Mouse (Mus musculus) limb, embryonic 14.5 days (tissue): ENCODE measurements around the gene Apba2. TPM values are rescaled to one million over a fixed set of nuclear protein-coding genes. Genes with fewer than 3 reads are reported as not detected.

Experiments used
- ATAC-seq: fragments of 200-750 bp; cut with Nextera tagmentation; 2 replicates; pipeline ENCODE4 v1.8.0; 2017; ENCODE audit warnings: low read depth, moderate number of reproducible peaks, moderate TSS enrichment; ENCODE audit not compliant: low FRiP score
- DNase-seq: peaks from one replicate; pipeline ENCODE4 v3.0.0-alpha.2; 2015; ENCODE audit warnings: low spot score
- H3K27ac ChIP-seq: fragments of 300-500 bp; sonication (generic); replicated peaks from 2 replicates; pipeline ENCODE4 v1.5.1; 2014; ENCODE audit warnings: low read depth, mild to moderate bottlenecking, low read length, moderate library complexity, mixed read lengths
- H3K27me3 ChIP-seq: fragments of 300-500 bp; sonication (generic); 2 replicates; pipeline ENCODE4 v1.6.1; 2014; ENCODE audit warnings: low read length, mixed read lengths; ENCODE audit not compliant: control insufficient read depth, insufficient read depth
- H3K36me3 ChIP-seq: fragments of 300-500 bp; sonication (generic); 2 replicates; pipeline ENCODE4 v1.6.1; 2014; ENCODE audit warnings: mild to moderate bottlenecking, low read length, moderate library complexity, mixed read lengths; ENCODE audit not compliant: control insufficient read depth, insufficient read depth
- H3K4me1 ChIP-seq: fragments of 300-500 bp; sonication (generic); 2 replicates; pipeline ENCODE4 v1.6.1; 2014; ENCODE audit warnings: antibody characterized with exemption, low read length, mixed read lengths; ENCODE audit not compliant: control insufficient read depth, insufficient read depth
- H3K4me2 ChIP-seq: fragments of 300-500 bp; sonication (generic); replicated peaks from 2 replicates; pipeline ENCODE4 v1.6.1; 2014; ENCODE audit warnings: low read depth, mild to moderate bottlenecking, low read length, moderate library complexity; ENCODE audit not compliant: severe bottlenecking
- H3K4me3 ChIP-seq: fragments of 300-500 bp; sonication (generic); replicated peaks from 2 replicates; pipeline ENCODE4 v1.5.1; 2014; ENCODE audit warnings: low read length
- H3K9ac ChIP-seq: fragments of 300-500 bp; sonication (generic); 2 replicates; pipeline ENCODE4 v1.6.1; 2014; ENCODE audit warnings: mild to moderate bottlenecking, low read depth, low read length, moderate library complexity; ENCODE audit not compliant: severe bottlenecking
- H3K9me3 ChIP-seq: fragments of 300-500 bp; sonication (generic); 2 replicates; pipeline ENCODE4 v1.6.1; 2016; ENCODE audit warnings: low read length; ENCODE audit not compliant: control insufficient read depth
- POLR2A ChIP-seq: fragments of 200-500 bp; IDR thresholded peaks from 2 replicates; pipeline ENCODE4 v1.8.0; 2012; ENCODE audit warnings: inconsistent platforms, mild to moderate bottlenecking, moderate library complexity, borderline replicate concordance; ENCODE audit not compliant: insufficient read depth, insufficient read length; ENCODE audit errors: extremely low read depth
- WGBS: fragments of 180-500 bp; shearing (Covaris S2); extraction: QIAGEN DNeasy Blood & Tissue Kit; methylation state at CpG from one replicate; pipeline ENCODE4 v1.1.7; 2014; 5-methylcytosine and 5-hydroxymethylcytosine counted together
- polyA plus RNA-seq, 2 experiments: library from polyadenylated mRNA; depleted of rRNA in 1 of 2; stranded (reverse) in 1 of 2; unstranded in 1 of 2; fragments of >200 nt; fragmentation: Nextera tagmentation in 1 of 2; extraction: Ambion mirVana in 1 of 2; gene quantifications; 2 replicates each; pipeline versions ENCODE4 v1.2.1 to v1.2.3; 2012 to 2014

Apba2 gene
- polyA plus RNA-seq, 2 experiments: 7.4 to 10.3 TPM

DNA sequence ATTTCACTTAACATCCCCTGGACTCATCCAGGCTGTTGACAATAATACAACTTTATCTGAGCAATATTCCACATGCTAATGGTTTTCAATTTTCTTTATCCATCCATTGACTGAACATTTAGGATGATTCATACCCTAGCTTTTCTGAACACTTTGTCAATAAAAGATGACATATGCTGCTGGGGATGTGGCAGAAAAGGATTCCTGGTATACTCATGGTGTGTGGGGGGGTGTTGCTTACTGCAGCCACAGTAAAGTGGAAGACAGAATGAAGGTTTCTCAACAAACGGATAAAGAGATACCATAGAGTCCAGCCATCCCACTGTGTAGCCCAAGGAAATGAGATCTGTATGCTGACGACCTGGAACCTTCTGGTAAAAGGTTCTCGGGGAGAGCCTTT, 150.5 kb downstream of the Apba2 start:
- Histone ChIP-seq H3K4me1 (no peaks in the 10 kb centered on the region), H3K9ac (no peak overlapping the region), H3K36me3 (no peaks in the 10 kb centered on the region), H3K4me3 (no peak overlapping the region), H3K9me3 (no peaks in the 10 kb centered on the region), H3K27me3 (no peaks in the 10 kb centered on the region), H3K4me2 (no peak overlapping the region), H3K27ac (no peak overlapping the region)
- ATAC-seq: no peak
- 62% methylated on average over 3 of the region's 3 CpGs for WGBS
- no peak for TF ChIP-seq POLR2A
- DNase-seq: no peak

DNA sequence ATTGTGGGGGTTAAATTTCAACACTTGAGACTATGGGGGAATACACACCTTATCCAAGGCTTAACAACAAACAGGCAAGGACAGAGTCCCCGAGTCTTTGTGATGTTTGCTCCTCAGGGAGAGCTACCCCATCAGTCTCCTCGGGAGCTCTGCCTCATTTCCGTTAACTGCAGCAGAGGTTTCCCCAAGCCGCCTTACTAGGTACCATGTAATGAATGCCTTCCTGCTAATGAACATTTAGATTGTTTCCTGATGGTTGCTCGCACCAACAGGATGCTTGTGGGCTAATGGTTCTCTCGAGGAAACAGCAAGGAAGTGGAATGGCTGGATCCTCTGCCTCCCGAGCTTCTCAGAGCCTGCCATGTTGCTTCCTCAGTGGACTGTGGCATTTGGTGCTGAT, 155.3 kb downstream of the Apba2 start:
- Histone ChIP-seq H3K9me3 (no peaks in the 10 kb centered on the region), H3K4me1 (no peaks in the 10 kb centered on the region), H3K36me3 (no peaks in the 10 kb centered on the region), H3K4me2 (no peak overlapping the region), H3K27me3 (no peaks in the 10 kb centered on the region), H3K9ac (no peak overlapping the region), H3K4me3 (no peak overlapping the region), H3K27ac (no peak overlapping the region)
- no peak for TF ChIP-seq POLR2A
- WGBS: 26% methylated on average over 7 of the region's 7 CpGs
- DNase-seq: no peak
- ATAC-seq: no peak

DNA sequence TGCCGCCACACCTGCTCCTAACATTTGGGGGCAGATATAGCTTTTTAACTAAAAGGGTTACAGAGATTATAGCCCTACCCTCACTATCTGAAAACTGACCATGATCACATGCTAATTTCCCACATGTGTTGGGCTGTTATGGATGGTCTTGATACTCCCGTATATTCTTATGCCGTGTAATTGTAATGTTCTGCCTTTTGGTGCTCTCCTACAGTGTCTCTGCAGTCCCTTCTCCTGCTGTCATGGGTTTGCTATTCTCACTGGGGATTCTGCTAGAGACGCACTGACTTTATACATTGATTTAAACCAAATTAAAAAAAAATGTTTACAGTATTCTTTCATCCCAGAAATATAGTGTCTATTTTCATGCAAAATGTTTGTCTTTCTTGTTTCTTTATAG, 157.4 kb downstream of the Apba2 start:
- no peak overlapping the region for H3K27ac ChIP-seq
- no peaks in the 10 kb centered on the region for H3K9me3 ChIP-seq
- TF ChIP-seq POLR2A: no peak
- DNase-seq: no peak
- no peak overlapping the region for H3K9ac ChIP-seq
- H3K36me3 ChIP-seq: no peaks in the 10 kb centered on the region
- H3K4me1 ChIP-seq: no peaks in the 10 kb centered on the region
- no peak overlapping the region for H3K4me3 ChIP-seq
- no peak for ATAC-seq
- no peak overlapping the region for H3K4me2 ChIP-seq
- H3K27me3 ChIP-seq: no peaks in the 10 kb centered on the region
- WGBS: 80% methylated on average over 4 of the region's 4 CpGs

DNA sequence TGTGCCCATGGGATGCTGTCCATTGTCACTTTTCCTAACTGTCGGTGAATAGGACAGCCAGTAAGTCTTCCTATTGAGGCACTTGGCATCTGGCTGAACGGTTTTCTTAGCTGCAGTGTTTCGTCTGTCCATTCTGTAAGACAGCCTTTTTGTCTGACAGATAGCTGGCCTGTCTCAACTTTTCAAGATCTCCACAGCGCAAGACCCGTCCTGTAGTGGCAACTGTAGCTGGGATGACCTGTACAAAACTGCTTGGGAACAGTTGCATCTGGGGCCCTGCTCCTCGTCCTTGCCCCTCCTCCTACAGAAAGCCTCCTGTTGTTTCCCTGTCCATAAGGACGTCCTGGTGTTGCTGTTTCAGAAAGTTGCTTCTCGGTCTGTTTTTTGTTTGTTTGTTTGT, 157.8 kb downstream of the Apba2 start:
- WGBS: 70% methylated on average over 8 of the region's 8 CpGs
- no peak for TF ChIP-seq POLR2A
- Histone ChIP-seq H3K27ac (no peak overlapping the region), H3K36me3 (no peaks in the 10 kb centered on the region), H3K9me3 (no peaks in the 10 kb centered on the region), H3K4me2 (no peak overlapping the region), H3K4me1 (no peaks in the 10 kb centered on the region), H3K4me3 (no peak overlapping the region), H3K9ac (no peak overlapping the region), H3K27me3 (no peaks in the 10 kb centered on the region)
- no peak for DNase-seq
- no peak for ATAC-seq

DNA sequence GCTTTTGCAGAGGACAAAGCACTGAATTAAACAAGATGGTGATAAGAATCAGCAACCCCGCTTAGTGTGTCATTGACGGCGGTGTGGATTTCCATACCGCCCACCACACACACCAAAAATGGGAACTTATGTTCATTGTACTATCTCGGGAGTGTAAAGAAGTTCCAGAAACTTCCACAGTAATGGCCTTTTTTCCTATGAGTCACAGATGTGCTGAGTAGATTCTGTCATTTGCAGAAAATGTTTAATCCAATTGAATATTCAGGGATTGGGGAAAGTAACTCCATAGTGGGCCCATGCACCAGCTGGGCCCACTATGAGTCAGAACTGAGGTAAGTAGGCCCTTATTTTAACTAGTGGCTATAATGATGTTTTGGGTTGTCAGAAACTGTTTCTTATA, 161.0 kb downstream of the Apba2 start:
- H3K9ac ChIP-seq: no peak overlapping the region
- ATAC-seq: no peak
- H3K4me3 ChIP-seq: no peak overlapping the region
- H3K27me3 ChIP-seq: no peaks in the 10 kb centered on the region
- no peak overlapping the region for H3K27ac ChIP-seq
- WGBS: 95% methylated on average over 5 of the region's 5 CpGs
- H3K4me1 ChIP-seq: no peaks in the 10 kb centered on the region
- no peak overlapping the region for H3K4me2 ChIP-seq
- H3K36me3 ChIP-seq: no peaks in the 10 kb centered on the region
- no peak for TF ChIP-seq POLR2A
- no peaks in the 10 kb centered on the region for H3K9me3 ChIP-seq
- no peak for DNase-seq

DNA sequence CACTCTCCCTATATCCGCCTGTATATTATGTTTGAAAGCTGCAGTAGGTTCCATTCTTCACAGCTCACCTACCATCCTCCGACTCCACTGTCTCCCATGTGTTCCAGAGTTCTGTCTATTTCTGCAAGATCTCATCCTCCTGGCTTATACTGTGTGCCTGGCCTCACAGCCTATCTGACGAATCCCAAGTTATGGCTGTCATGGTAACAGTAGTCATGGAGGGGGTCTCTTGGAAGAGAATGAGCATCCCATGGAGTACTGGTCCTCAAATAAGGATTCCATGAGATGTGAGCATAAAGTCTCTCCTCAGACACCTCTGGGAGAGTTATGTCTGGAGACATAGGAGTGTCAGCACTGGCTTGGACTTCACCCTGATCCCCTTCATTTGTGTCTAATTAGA, 162.1 kb downstream of the Apba2 start:
- WGBS: 92% methylated on average over 3 of the region's 3 CpGs
- Histone ChIP-seq H3K9me3 (no peaks in the 10 kb centered on the region), H3K4me2 (no peak overlapping the region), H3K27me3 (no peaks in the 10 kb centered on the region), H3K36me3 (no peaks in the 10 kb centered on the region), H3K4me1 (no peaks in the 10 kb centered on the region), H3K9ac (no peak overlapping the region), H3K27ac (no peak overlapping the region), H3K4me3 (no peak overlapping the region)
- TF ChIP-seq POLR2A: no peak
- DNase-seq: no peak
- no peak for ATAC-seq
